Mouse (Mus musculus): ENCODE measurements around the gene Itga5.
"Not testable (repeated sequence)": the region's sequence is repeated elsewhere in the genome, so short reads cannot be mapped to it uniquely, and the experiment has no call there.

Itga5 gene

GRCm38 (mm10) chr15:103366376-103367149 lies at the start of gene Itga5:
Gene Itga5 (minus strand): TSS chr15:103366763.
- no peak for DNase-seq (ENCODE audit: low spot score in 2 of 2)

- DNase-seq (ENCODE audit: low spot score in 2 of 2) = not testable (repeated sequence)
Observed at GRCm38 (mm10) chr15:103405586-103405985, 39.0 kb upstream of the Itga5 start.

- DNase-seq (ENCODE audit: low spot score in 2 of 2) = no peak
Observed at GRCm38 (mm10) chr15:103401361-103401760, 34.8 kb upstream of the Itga5 start.

GRCm38 (mm10) chr15:103393577-103393976 lies 27.0 kb upstream of the Itga5 start:
- DNase-seq (ENCODE audit: low spot score in 2 of 2) = no peak

GRCm38 (mm10) chr15:103388556-103389145 lies 22.1 kb upstream of the Itga5 start:
- no peak for DNase-seq (ENCODE audit: low spot score in 2 of 2)

- no peak for DNase-seq (ENCODE audit: low spot score in 2 of 2)
Observed at GRCm38 (mm10) chr15:103383771-103384488, 17.4 kb upstream of the Itga5 start.

GRCm38 (mm10) chr15:103382795-103383406 lies 16.3 kb upstream of the Itga5 start:
- DNase-seq (ENCODE audit: low spot score in 2 of 2) = no peak

GRCm38 (mm10) chr15:103382075-103382474 lies 15.5 kb upstream of the Itga5 start:
- no peak for DNase-seq (ENCODE audit: low spot score in 2 of 2)

- no peak for DNase-seq (ENCODE audit: low spot score in 2 of 2)
Observed at GRCm38 (mm10) chr15:103378665-103379356, 12.2 kb upstream of the Itga5 start.

GRCm38 (mm10) chr15:103377752-103378664 lies 11.4 kb upstream of the Itga5 start:
- no peak for DNase-seq (ENCODE audit: low spot score in 2 of 2)

- no peak for DNase-seq (ENCODE audit: low spot score in 2 of 2)
Observed at GRCm38 (mm10) chr15:103376837-103377269, 10.3 kb upstream of the Itga5 start.

- no peak for DNase-seq (ENCODE audit: low spot score in 2 of 2)
Observed at GRCm38 (mm10) chr15:103375112-103375800, 8.7 kb upstream of the Itga5 start.

- DNase-seq (ENCODE audit: low spot score in 2 of 2) = no peak
Observed at GRCm38 (mm10) chr15:103372461-103372860, 5.9 kb upstream of the Itga5 start.

GRCm38 (mm10) chr15:103371741-103372140 lies 5.2 kb upstream of the Itga5 start:
- DNase-seq (ENCODE audit: low spot score in 2 of 2) = no peak

- no peak for DNase-seq (ENCODE audit: low spot score in 2 of 2)
Observed at GRCm38 (mm10) chr15:103371208-103371607, 4.6 kb upstream of the Itga5 start.

- DNase-seq (ENCODE audit: low spot score in 2 of 2) = no peak
Observed at GRCm38 (mm10) chr15:103370462-103370861, 3.9 kb upstream of the Itga5 start.

GRCm38 (mm10) chr15:103369123-103369522 lies 2.6 kb upstream of the Itga5 start:
- no peak for DNase-seq (ENCODE audit: low spot score in 2 of 2)

- no peak for DNase-seq (ENCODE audit: low spot score in 2 of 2)
Observed at GRCm38 (mm10) chr15:103368179-103368940, 1.8 kb upstream of the Itga5 start.
